Mouse (Mus musculus) MEL (cell line): Measurements from ENCODE around the gene Slc25a47.

Experiments
- CTCF ChIP-seq, 3 experiments: IDR thresholded peaks in 2 of 3; conservative IDR thresholded peaks in 1 of 3; 2 replicates each; pipeline ENCODE4 v1.5.1; 2011 to 2012; ENCODE audit warnings: low read length in 3 of 3, low read depth in 2 of 3, mild to moderate bottlenecking in 2 of 3, improper control_type of control experiment in 1 of 3, inconsistent platforms in 1 of 3, mixed read lengths in 1 of 3, moderate library complexity in 1 of 3; ENCODE audit not compliant: control insufficient read depth in 1 of 3, insufficient read depth in 1 of 3, poor library complexity in 1 of 3, severe bottlenecking in 1 of 3
- E2F4 ChIP-seq: IDR thresholded peaks from 2 replicates; pipeline ENCODE4 v1.6.1; 2011; ENCODE audit warnings: low read depth, low read length, improper control_type of control experiment, borderline replicate concordance
- ELF1 ChIP-seq: IDR thresholded peaks from 2 replicates; pipeline ENCODE4 v1.6.1; 2014; ENCODE audit warnings: low read depth, mild to moderate bottlenecking, inconsistent platforms, low read length, improper control_type of control experiment, moderate library complexity
- MAFK ChIP-seq: IDR thresholded peaks from 2 replicates; pipeline ENCODE4 v1.6.1; 2011; ENCODE audit warnings: low read depth, mild to moderate bottlenecking, low read length, improper control_type of control experiment, borderline replicate concordance
- NRF1 ChIP-seq: IDR thresholded peaks from 2 replicates; pipeline ENCODE4 v1.6.1; 2014; ENCODE audit warnings: low read depth, mild to moderate bottlenecking, inconsistent platforms, low read length, improper control_type of control experiment, moderate library complexity; ENCODE audit not compliant: poor library complexity, insufficient read depth, severe bottlenecking
- POLR2A ChIP-seq, 2 experiments: IDR thresholded peaks; 2 replicates each; pipeline ENCODE4 v1.6.1; 2011 to 2012; ENCODE audit warnings: low read length in 2 of 2, mild to moderate bottlenecking in 2 of 2, control low read depth in 1 of 2, improper control_type of control experiment in 1 of 2, low read depth in 1 of 2, moderate library complexity in 1 of 2; ENCODE audit not compliant: control insufficient read depth in 1 of 2, insufficient read depth in 1 of 2, poor library complexity in 1 of 2
- RAD21 ChIP-seq: IDR thresholded peaks from 2 replicates; pipeline ENCODE4 v1.6.1; 2011; ENCODE audit warnings: mild to moderate bottlenecking, low read depth, low read length, improper control_type of control experiment
- RCOR1 ChIP-seq: IDR thresholded peaks from 2 replicates; pipeline ENCODE4 v1.6.1; 2012; ENCODE audit warnings: low read depth, mild to moderate bottlenecking, inconsistent platforms, low read length, improper control_type of control experiment
- TAL1 ChIP-seq: IDR thresholded peaks from 2 replicates; pipeline ENCODE4 v1.6.1; 2012; ENCODE audit warnings: mild to moderate bottlenecking, inconsistent platforms, low read length, moderate library complexity, mixed read lengths
- TCF12 ChIP-seq: IDR thresholded peaks from 2 replicates; pipeline ENCODE4 v1.6.1; 2014; ENCODE audit warnings: low read depth, mild to moderate bottlenecking, inconsistent platforms, low read length, improper control_type of control experiment, moderate library complexity
- USF2 ChIP-seq, 2 experiments: IDR thresholded peaks; 2 replicates each; pipeline ENCODE4 v1.6.1; 2011 to 2012; ENCODE audit warnings: improper control_type of control experiment in 2 of 2, low read length in 2 of 2, borderline replicate concordance in 1 of 2, inconsistent platforms in 1 of 2, low read depth in 1 of 2, mild to moderate bottlenecking in 1 of 2; ENCODE audit not compliant: insufficient read depth in 1 of 2

GRCm38 (mm10) chr12:108809771-108810170 is 26.1 kb upstream of the Slc25a47 start:
- TF ChIP-seq CTCF (IDR thresholded peaks at IDR 0.05 in 2 of 3, conservative IDR thresholded peaks at IDR 0.05 in 1 of 3; ENCODE audit: control insufficient read depth in 1 of 3, insufficient read depth in 1 of 3, low read depth in 2 of 3, low read length in 3 of 3, poor library complexity in 1 of 3, severe bottlenecking in 1 of 3): no peak
- TF ChIP-seq USF2 (IDR thresholded peaks at IDR 0.05; ENCODE audit: borderline replicate concordance in 1 of 2, insufficient read depth in 1 of 2, low read depth in 1 of 2, low read length in 2 of 2): no peak
- TF ChIP-seq MAFK: no peak
- no peak for TF ChIP-seq NRF1
- no peak for TF ChIP-seq ELF1
- TF ChIP-seq E2F4: no peak
- TF ChIP-seq TCF12: no peak
- TF ChIP-seq POLR2A (IDR thresholded peaks at IDR 0.05; ENCODE audit: control insufficient read depth in 1 of 2, insufficient read depth in 1 of 2, low read depth in 1 of 2, low read length in 2 of 2, poor library complexity in 1 of 2): no peak
- no peak for TF ChIP-seq TAL1
- no peak for TF ChIP-seq RAD21
- no peak for TF ChIP-seq RCOR1
